9 mouse cellular contexts compared by ENCODE assay signal in the genomic region with DNA sequence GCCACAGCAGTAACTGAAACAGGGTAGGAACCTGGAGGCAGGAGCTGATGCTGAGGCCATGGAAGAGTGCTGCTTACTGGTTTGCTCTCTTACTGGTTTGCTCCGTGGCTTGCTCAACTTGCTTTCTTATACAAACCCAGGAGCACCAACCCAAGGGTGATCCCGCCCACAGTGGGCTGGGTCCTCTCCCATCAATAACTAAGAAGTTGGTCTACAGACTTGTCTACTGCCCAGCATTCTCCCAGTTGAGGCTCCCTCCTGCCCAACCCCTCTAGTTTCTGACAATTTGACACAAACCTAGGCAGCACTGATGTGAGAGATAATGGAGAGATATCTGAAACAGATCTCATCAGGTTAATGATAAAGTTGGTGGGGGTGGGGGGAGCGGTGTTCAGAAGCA.
DNase-seq lines count a peak whose midpoint lies in the region; ATAC-seq and TF ChIP-seq lines count a peak whose summit lies in the region.
"Had no signal": no experiment of that assay in that cellular context is flagged by ENCODE, and none has a peak within 500 bp of the region (broad histone marks: within the 10 kb centered on the region; RNA-seq: fewer than 3 reads in every experiment).

No protein-coding gene starts in this region.

- no peak for DNase-seq in heart, adult 11 months
- DNase-seq in midbrain, embryonic 14.5 days = no peak
- DNase-seq in thymus, postnatal 4 days = no peak
- no peak for DNase-seq in left cerebral cortex, adult 8-10 months (ENCODE audit: low spot score in 2 of 2)

- H3K9ac ChIP-seq in heart, embryonic 16.5 days (ENCODE audit: low read length) = no peak overlapping the region
- no peak overlapping the region for H3K9ac ChIP-seq in hindbrain, embryonic 13.5 days
- no peak overlapping the region for H3K9ac ChIP-seq in midbrain, embryonic 14.5 days (replicated peaks; ENCODE audit: low read length)

- peak overlapping the region; percentile 49 for H3K4me2 ChIP-seq in heart, embryonic 16.5 days (ENCODE audit: low read depth, low read length)
- H3K4me2 ChIP-seq in hindbrain, embryonic 13.5 days = peak overlapping the region; percentile 35
- peak overlapping the region; percentile 33; the same call in 1 of the 2 replicates for H3K4me2 ChIP-seq in midbrain, embryonic 14.5 days (ENCODE audit: low read length)

- TF ChIP-seq CTCF in cortical plate, adult 2 months (IDR thresholded peaks at IDR 0.05; ENCODE audit: extremely low read depth, insufficient read depth, low read length) = no peak

- H3K27ac ChIP-seq in heart, embryonic 16.5 days (ENCODE audit: low read length) = no peak overlapping the region
- peak overlapping the region; percentile 41; the same call in 1 of the 2 replicates for H3K27ac ChIP-seq in cortical plate, adult 2 months (ENCODE audit: insufficient read depth, low read length)
- H3K27ac ChIP-seq in hindbrain, embryonic 13.5 days = peak overlapping the region; percentile 88
- peak overlapping the region; percentile 79 for H3K27ac ChIP-seq in midbrain, embryonic 14.5 days (replicated peaks; ENCODE audit: low read depth, low read length)
- H3K27ac ChIP-seq: macrophage had no signal

- H3K4me3 ChIP-seq in heart, embryonic 16.5 days (ENCODE audit: low read length) = 0 out of 2 replicates have a peak overlapping the region, but pooled peaks have one; percentile 4
- no peak overlapping the region for H3K4me3 ChIP-seq in cortical plate, adult 2 months (ENCODE audit: insufficient read depth, low read length)
- H3K4me3 ChIP-seq in hindbrain, embryonic 13.5 days = no peak overlapping the region
- H3K4me3 ChIP-seq in midbrain, embryonic 14.5 days (replicated peaks; ENCODE audit: low read depth, low read length) = no peak overlapping the region

- peaks cover 35% of the 10 kb centered on the region for H3K4me1 ChIP-seq in heart, embryonic 16.5 days (ENCODE audit: control insufficient read depth, insufficient read depth, low read length)
- H3K4me1 ChIP-seq in cortical plate, adult 2 months (ENCODE audit: control insufficient read depth, insufficient read depth, low read length) = peaks cover 2% of the 10 kb centered on the region
- peaks cover 44% of the 10 kb centered on the region for H3K4me1 ChIP-seq in hindbrain, embryonic 13.5 days (replicated peaks)
- H3K4me1 ChIP-seq in midbrain, embryonic 14.5 days (ENCODE audit: control insufficient read depth, insufficient read depth, low read length) = peaks cover 32% of the 10 kb centered on the region

- TF ChIP-seq POLR2A in cortical plate, adult 2 months (IDR thresholded peaks at IDR 0.05; ENCODE audit: extremely low read depth, insufficient read depth, low read length) = no peak

- WGBS in heart, embryonic 16.5 days = 42% methylated on average over 3 of the region's 3 CpGs
- WGBS in hindbrain, embryonic 13.5 days = 6% methylated on average over 3 of the region's 3 CpGs
- 18% methylated on average over 3 of the region's 3 CpGs for WGBS in midbrain, embryonic 14.5 days

- H3K36me3 ChIP-seq in heart, embryonic 16.5 days (ENCODE audit: control insufficient read depth, insufficient read depth) = no peaks in the 10 kb centered on the region
- no peaks in the 10 kb centered on the region for H3K36me3 ChIP-seq in hindbrain, embryonic 13.5 days
- no peaks in the 10 kb centered on the region for H3K36me3 ChIP-seq in midbrain, embryonic 14.5 days (ENCODE audit: control insufficient read depth, insufficient read depth, low read length)

- no peaks in the 10 kb centered on the region for H3K9me3 ChIP-seq in heart, embryonic 16.5 days (replicated peaks; ENCODE audit: control insufficient read depth, low read length)
- no peaks in the 10 kb centered on the region for H3K9me3 ChIP-seq in hindbrain, embryonic 13.5 days
- no peaks in the 10 kb centered on the region for H3K9me3 ChIP-seq in midbrain, embryonic 14.5 days (ENCODE audit: control insufficient read depth, low read length)

- H3K27me3 ChIP-seq in heart, embryonic 16.5 days (ENCODE audit: control insufficient read depth, insufficient read depth, low read length) = no peaks in the 10 kb centered on the region
- H3K27me3 ChIP-seq in hindbrain, embryonic 13.5 days = no peaks in the 10 kb centered on the region
- H3K27me3 ChIP-seq in midbrain, embryonic 14.5 days (ENCODE audit: control insufficient read depth, insufficient read depth, low read length) = no peaks in the 10 kb centered on the region

- ATAC-seq in heart, embryonic 16.5 days (replicated peaks; ENCODE audit: extremely low read depth, insufficient read depth, low FRiP score) = no peak
- peak; percentile 2; the same call in 1 of the 2 replicates for ATAC-seq in hindbrain, embryonic 13.5 days (ENCODE audit: low FRiP score)
- no peak for ATAC-seq in midbrain, embryonic 14.5 days (ENCODE audit: low FRiP score, low TSS enrichment)
- ATAC-seq in inflammation-experienced regulatory T-cells, adult 6 months = no peak
